Mouse (Mus musculus) ES-E14 (cell line): ENCODE measurements around the gene Tuba1a.

Source experiments
- MAFK ChIP-seq: IDR thresholded peaks from 2 replicates; pipeline ENCODE4 v1.6.1; 2014; ENCODE audit warnings: mild to moderate bottlenecking, low read depth, low read length, inconsistent platforms; ENCODE audit not compliant: insufficient read depth
- ZNF384 ChIP-seq: IDR thresholded peaks from 2 replicates; pipeline ENCODE4 v1.6.1; 2012; ENCODE audit warnings: low read depth, low read length, inconsistent platforms

DNA sequence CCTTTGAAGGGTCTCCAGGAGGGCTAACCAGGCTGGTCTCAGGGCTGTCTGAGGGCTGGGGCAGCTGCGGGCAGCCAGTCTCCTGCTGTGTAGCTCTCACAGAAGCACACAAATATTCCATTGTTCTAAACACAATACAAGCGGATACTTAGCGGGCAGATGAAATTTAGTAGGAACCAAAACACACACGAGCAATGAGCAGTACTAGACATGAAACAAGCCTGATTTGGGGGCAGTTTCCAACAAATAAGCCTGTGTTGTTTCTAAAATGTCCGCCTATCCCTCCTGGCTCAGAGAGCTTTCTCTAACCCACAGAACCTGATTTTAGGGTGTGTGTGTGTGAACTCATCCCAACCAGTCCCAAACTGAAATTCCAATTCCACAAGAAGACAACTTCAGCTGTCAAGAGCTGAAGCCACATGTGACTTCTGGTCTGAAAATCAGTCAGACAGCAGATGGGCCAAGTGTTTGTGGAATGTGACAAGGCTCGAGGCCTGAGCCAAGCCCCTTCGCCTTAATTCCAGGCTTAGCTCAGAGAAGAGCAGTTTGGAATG lies 33.7 kb upstream of the Tuba1a start:
- TF ChIP-seq MAFK = no peak
- no peak for TF ChIP-seq ZNF384
